Mouse (Mus musculus) kidney, postnatal 14 days (tissue): ENCODE results near the gene Pfdn4.
"Not testable (repeated sequence)": the region's sequence is repeated elsewhere in the genome, so short reads cannot be mapped to it uniquely, and the experiment has no call there.

Experiments used
- DNase-seq: peaks from one replicate; pipeline ENCODE4 v3.0.0; 2022; ENCODE audit warnings: mixed read lengths

Gene Pfdn4

GRCm38 (mm10) chr2:170496154-170496930, at the start of gene Pfdn4:
Gene Pfdn4, plus strand, starts transcription at chr2:170496428.
- DNase-seq: peak; percentile 36

GRCm38 (mm10) chr2:170446843-170447383, 49.3 kb upstream of the Pfdn4 start:
- no peak for DNase-seq

DNA sequence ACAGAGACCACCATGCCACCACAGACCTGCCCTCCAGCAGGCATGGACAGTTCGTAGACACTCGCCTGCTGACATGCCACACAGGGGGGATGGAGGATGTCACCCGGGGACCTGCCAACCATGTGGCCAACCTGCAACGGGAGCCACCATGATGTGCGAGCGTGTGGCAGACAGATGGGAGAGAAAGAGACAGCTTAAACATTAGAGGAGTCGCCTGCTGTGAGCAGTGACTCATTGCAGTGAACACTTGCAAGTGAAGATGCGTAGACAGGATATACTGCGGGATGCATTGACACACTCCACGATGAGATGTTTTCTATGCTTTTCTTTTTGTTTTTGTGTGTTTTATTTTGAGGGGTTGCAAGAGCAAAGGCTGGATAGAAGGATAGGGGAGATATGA, 48.6 kb upstream of the Pfdn4 start:
- DNase-seq: no peak

DNA sequence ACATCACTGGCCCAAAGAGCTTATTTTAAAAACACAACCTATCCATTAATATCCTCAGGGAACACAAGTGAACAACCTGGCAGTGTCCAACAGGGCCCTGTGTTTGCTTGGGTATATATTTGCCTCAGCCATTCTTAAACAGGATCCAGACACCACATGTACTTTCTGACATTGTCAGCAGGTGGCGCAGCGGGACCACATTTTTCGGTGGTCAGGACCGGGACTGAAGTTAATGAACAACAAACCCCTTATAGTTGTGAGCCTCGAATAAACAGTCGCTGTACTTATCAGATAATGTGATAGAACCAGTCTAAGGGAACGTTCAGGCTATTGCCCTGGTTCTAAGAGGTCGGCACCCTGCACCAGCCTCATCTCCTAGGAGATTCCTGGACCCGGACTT, 45.3 kb upstream of the Pfdn4 start:
- peak; percentile 89 for DNase-seq

- not testable (repeated sequence) for DNase-seq
These were observed 42.4 kb upstream of the Pfdn4 start for GRCm38 (mm10) chr2:170453809-170454208.

DNA sequence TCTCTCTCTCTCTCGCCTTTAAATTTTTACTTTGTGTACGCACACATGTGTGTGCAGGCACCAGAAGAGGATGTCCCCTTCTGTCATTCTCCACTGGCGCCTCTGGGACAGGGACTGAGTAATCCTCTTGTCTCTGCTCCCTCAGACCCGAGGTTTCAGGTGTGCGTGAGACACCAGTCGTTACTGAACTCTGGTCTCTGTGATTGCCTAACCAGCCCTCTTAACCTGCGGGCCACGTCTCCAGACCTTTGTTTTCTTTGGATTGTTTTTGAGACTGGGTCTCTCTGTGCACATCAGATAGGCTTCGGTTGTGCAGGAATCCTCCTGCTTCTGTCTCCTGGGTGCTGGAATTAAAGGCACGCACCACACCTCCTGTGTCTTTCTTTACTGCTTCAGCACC, 37.0 kb upstream of the Pfdn4 start:
- no peak for DNase-seq

DNA sequence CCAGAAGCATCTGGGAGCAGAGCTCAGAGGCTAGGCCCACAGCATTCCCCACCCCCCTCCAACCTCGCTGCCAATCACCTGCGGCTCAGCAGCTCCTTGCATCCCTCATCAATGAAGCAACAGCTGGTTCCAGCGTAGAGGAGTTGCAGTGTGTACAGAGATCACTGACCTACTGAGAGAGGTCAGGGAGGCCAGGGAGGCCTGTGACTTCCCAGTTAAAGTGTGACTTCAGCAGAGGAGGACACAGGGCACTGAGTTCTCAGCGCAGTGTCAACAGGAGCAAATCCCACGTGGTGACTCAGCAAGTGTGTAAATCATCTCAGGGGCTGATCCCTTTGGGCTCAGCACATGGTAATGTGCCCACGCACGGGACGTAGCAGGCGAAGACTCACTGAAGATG, 36.4 kb upstream of the Pfdn4 start:
- peak; percentile 63 for DNase-seq

DNA sequence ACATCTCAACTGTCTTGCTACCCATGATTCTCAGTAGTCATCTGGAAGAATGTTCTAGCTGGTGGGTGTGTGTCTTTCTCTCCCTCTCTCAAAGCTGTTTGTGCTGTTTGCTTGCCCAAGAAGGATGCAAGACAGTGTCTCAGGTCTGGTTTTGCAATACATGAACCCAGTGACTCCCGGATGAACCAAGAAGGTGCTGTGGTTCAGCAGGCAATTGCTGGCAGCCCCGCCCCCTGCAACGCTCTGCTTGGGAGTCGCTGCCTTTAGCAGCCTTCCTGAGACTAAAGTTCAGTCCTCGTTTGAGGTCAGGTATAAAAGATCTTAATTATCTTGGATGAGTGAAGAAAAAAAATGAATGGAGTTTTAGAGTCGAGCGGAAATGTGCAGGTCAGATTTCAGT, 34.6 kb upstream of the Pfdn4 start:
- peak; percentile 78 for DNase-seq

DNA sequence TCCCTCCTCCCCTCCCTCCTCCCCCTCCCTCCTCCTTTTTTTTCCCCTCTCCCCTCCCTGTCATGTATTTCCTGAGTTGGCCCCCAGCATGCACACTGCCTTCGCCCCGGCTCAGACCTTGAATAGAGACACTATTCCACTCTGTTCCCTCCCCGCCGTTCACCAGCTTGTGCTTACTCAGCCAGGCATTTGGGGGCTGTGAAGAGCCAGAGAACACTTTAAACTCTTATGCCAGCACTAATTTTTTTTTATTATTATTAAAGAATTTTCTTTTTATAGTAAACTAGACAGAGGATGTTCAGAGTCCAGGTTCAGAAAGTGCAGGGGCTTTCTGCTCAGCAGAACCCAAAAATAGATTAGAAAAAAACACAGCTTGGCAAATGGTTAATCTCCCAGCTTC, 31.4 kb upstream of the Pfdn4 start:
- DNase-seq: peak; percentile 68

- DNase-seq: peak; percentile 14
These were observed 28.2 kb upstream of the Pfdn4 start for GRCm38 (mm10) chr2:170468009-170468408.

GRCm38 (mm10) chr2:170469616-170470308, 26.5 kb upstream of the Pfdn4 start:
- DNase-seq: peak; percentile 85

GRCm38 (mm10) chr2:170470591-170470990, 25.6 kb upstream of the Pfdn4 start:
- DNase-seq: no peak

DNA sequence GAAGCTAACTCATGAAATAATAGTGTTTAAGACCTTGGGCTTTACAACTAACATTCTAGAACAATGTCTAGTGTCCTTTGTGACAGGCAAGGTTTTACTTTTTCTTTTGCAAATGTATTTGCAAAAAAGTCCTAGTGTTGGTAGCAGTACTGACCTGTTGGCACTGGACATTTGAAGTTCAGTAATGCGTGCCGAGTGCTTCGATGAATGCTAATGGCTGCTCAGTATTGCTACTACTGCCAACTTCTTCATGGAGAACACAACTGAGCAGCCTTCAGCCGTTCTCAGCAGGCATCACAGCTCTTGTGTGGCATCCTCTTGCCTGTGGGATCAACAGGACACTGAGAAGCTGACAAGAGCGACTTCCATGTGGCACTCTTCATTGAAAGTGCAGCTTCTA, 22.1 kb upstream of the Pfdn4 start:
- DNase-seq: no peak

- peak; percentile 66 for DNase-seq
These were observed 21.1 kb upstream of the Pfdn4 start for GRCm38 (mm10) chr2:170475164-170475563.

DNA sequence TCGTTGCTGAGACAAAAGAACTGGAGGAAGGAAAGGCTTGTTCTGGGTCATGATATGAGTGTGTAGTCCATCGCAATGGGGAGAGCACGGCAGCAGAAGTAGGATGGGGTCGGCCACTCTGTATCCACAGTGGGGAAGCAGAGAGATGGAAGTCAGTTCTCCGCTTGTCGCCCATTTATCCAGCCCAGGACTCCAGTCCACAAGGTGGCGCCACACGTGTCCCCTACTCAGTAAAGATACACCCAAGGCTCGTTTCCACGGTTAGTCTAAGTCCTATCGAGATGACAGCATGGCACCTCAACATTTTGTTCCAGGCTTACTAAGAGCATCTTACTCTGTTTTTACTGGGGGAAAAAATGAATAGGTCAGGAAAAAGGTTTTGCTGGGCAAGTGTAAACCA, 20.0 kb upstream of the Pfdn4 start:
- no peak for DNase-seq

DNA sequence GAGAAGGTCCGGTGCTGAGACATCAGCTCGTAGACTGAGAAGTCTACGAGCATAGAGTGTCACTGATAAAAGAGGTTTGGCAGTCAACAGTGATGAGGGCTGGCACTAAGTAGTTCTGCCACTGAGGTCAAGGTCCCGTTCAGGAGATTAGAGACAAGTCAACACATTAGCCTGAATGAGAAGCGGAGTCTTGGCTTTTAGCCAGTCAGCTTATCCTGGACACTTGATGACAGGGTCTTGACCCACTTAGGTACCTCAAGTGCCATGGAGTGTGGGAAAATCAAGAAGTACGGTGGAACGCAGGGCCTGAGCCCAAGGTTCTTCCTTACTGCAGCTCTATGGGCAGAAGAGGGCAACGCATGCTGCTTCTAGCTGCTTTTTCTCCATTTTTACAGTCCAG, 19.6 kb upstream of the Pfdn4 start:
- no peak for DNase-seq

DNA sequence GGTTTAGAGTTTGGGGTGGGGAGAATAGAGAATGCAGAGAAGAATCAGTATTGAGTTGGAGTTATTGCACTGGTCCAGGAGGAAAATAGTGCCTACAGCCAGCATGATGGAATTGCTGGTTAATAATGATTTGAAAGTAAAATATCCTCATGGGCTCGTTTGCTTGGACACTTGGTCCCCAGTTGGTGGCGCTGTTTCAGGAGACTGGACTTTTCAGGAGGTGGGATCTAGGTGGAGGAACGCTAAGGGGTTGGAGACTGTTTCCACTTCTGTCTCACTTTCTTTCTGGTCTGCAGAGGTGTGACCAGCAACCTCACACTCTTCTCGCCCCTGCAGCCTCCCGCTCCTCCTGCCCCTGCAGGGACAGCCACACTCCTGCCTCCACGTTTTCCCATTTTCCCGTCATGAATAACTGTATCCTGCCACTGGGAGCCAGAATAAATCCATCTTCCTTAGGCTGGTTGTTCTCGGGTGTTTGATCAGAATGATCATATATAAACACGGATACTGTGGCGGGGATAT, 14.1 kb upstream of the Pfdn4 start:
- no peak for DNase-seq

GRCm38 (mm10) chr2:170483914-170484313, 12.3 kb upstream of the Pfdn4 start:
- no peak for DNase-seq

- no peak for DNase-seq
These were observed 9.0 kb upstream of the Pfdn4 start for GRCm38 (mm10) chr2:170487202-170487601.

GRCm38 (mm10) chr2:170487890-170488502, 8.2 kb upstream of the Pfdn4 start:
- no peak for DNase-seq

DNA sequence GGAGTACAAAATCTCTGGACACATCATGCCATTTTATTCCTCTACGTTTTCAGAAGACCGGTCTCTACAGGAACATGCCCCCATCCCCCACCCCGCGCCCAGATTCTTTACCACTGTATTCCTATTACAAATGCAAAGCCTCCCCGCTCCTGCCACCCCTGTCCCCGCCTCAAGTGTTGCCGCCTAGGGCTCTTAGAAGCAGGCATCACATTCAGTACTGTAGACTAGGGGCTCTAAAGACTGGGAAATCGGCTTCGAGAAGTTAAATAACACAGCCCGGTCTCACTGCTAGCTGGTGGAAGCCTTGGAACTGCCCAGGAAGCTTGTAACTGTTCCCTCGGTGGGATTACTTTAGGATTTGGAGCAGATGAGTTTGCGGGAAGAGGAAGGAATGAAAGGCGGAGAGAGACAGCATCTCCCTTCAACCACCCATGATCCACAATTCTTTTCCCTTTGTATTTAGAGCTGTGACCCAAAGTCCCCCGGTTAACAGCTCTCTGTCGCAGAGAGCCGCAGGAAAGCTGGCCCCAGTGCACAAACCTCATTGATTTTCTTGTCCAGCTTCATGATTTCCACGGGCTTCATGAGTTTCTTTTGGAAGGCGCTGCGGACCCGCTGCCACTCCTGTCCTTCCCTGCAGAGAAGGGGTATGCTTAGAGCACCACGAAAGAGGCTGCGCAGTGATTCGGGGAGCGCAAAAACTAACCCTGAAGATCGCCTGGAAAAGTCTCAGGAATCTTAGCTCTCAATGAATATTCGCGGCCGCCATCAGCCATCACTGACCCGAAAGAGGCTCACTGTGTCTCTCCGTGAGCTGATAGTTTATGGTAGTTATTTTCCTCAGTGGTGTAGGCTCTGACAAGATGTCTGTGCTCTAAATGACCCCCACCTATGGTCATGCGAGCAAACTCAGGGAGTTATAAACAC, 1.2 kb upstream of the Pfdn4 start:
- DNase-seq: no peak

DNA sequence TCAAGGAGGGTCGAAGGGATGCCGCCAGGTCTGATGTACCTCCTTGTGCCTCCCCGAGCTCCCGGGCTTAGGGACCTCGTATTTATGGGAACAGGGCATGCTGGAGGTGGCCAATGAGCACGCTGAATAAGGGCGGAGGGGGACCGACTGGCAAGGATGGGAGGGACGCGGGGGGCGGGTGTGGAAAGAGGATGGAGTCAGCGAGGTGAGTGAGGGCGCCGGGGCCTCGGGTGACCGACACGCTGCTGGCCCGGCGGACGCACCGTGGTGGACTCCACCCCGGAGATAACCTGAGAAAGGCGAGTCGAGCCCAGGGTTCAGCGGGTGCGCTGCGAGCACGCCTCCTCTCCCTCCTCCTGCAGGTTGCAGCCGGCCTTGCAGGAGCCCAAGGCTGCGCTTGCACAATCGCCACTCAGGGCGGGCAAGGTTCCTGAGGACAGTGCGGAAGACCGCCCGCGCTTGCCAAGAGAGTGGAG, 901 bp downstream of the Pfdn4 start, which contains the start of gene Cyp24a1:
TSS of gene Cyp24a1 (minus strand) at position 55 of the 476 bp plus-strand sequence.
- peak; percentile 84 for DNase-seq
